Mouse (Mus musculus) midbrain, embryonic 15.5 days (tissue): ENCODE results near the gene L1cam. TPM values are rescaled to one million over a fixed set of nuclear protein-coding genes. Genes with fewer than 3 reads are reported as not detected.

Experiments used
- ATAC-seq: fragments of 200-750 bp; cut with Nextera tagmentation; replicated peaks from 2 replicates; pipeline ENCODE4 v1.8.0; 2017; ENCODE audit warnings: moderate TSS enrichment
- H3K27ac ChIP-seq: fragments of 300-500 bp; sonication (generic); 2 replicates; pipeline ENCODE4 v1.5.1; 2015; ENCODE audit warnings: mild to moderate bottlenecking, inconsistent platforms
- H3K27me3 ChIP-seq: fragments of 300-500 bp; sonication (generic); replicated peaks from 2 replicates; pipeline ENCODE4 v1.6.1; 2015; ENCODE audit warnings: inconsistent platforms
- H3K36me3 ChIP-seq: fragments of 300-500 bp; sonication (generic); replicated peaks from 2 replicates; pipeline ENCODE4 v1.6.1; 2015; ENCODE audit warnings: inconsistent platforms
- H3K4me1 ChIP-seq: fragments of 300-500 bp; sonication (generic); 2 replicates; pipeline ENCODE4 v1.6.1; 2015; ENCODE audit warnings: inconsistent platforms
- H3K4me2 ChIP-seq: fragments of 300-500 bp; sonication (generic); 2 replicates; pipeline ENCODE4 v1.6.1; 2015; ENCODE audit warnings: inconsistent platforms, mild to moderate bottlenecking, moderate library complexity
- H3K4me3 ChIP-seq: fragments of 300-500 bp; sonication (generic); 2 replicates; pipeline ENCODE4 v1.5.1; 2015; ENCODE audit warnings: mild to moderate bottlenecking, inconsistent platforms
- H3K9ac ChIP-seq: fragments of 300-500 bp; sonication (generic); 2 replicates; pipeline ENCODE4 v1.6.1; 2015; ENCODE audit warnings: mild to moderate bottlenecking, inconsistent platforms
- H3K9me3 ChIP-seq: fragments of 300-500 bp; sonication (generic); 2 replicates; pipeline ENCODE4 v1.6.1; 2016; ENCODE audit warnings: inconsistent platforms
- WGBS: fragments of 180-500 bp; shearing (Covaris S2); methylation state at CpG from one replicate; pipeline ENCODE4 v1.1.7; 2015; ENCODE audit warnings: mixed read lengths; 5-methylcytosine and 5-hydroxymethylcytosine counted together
- polyA plus RNA-seq: library from polyadenylated mRNA; unstranded; fragments of >200 nt; fragmentation: Nextera tagmentation; extraction: Ambion mirVana; gene quantifications from 2 replicates; pipeline ENCODE4 v1.2.1, GENCODE M21; 2015

L1cam gene
- polyA plus RNA-seq, 1 experiment from 2014 or later = 120 TPM

DNA sequence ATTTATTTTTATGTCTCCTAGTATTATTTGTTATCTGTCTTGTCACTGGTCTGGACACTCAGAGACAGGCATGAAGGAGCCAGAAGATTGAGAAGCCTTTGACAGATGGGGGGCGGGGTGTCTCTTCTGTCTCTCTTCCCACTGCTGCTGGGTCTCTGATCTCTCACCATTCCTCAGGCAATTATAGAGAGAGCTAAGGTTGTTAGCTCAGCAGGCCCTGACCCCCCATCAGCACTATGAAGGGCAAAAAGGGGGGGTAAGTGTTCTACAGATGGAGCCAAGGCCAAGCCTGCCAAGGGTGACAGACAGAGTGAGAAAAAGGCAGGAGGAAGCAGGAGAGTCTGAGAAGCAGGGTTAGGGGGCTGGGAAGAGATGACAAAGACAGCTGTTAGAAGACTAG is 23.9 kb downstream of the L1cam start:
- Histone ChIP-seq H3K4me3 (no peak overlapping the region), H3K4me2 (no peak overlapping the region), H3K27ac (no peak overlapping the region), H3K36me3 (0 out of 2 replicates have a peak, but pooled peaks cover 3% of the 10 kb centered on the region), H3K4me1 (peaks cover 28% of the 10 kb centered on the region), H3K27me3 (no peaks in the 10 kb centered on the region), H3K9ac (no peak overlapping the region), H3K9me3 (no peaks in the 10 kb centered on the region)
- 50% methylated on average over 1 of the region's 1 CpGs for WGBS
- ATAC-seq = peak; percentile 24; the same call in 1 of the 2 replicates

DNA sequence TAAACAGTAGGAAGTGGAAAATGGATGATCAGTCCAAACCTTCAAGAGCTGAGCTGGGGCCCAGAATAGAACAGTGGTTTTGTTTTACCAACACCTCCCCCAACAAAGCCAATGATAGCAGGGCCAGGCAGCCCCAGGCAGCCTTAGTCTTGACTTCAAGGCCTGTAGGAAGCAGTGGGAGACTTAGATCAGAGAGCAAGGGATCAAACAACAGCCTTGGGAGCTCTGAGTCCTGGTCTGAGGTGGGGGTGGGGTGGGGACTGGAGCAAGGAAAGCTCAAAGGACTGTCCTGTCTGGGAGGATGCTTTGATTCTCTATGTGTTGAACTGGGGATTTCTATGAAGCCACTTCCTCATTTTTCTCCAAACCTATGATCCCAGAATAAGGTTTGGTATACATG is 24.4 kb downstream of the L1cam start:
- Histone ChIP-seq H3K36me3 (0 out of 2 replicates have a peak, but pooled peaks cover 3% of the 10 kb centered on the region), H3K27me3 (no peaks in the 10 kb centered on the region), H3K9ac (no peak overlapping the region), H3K27ac (no peak overlapping the region), H3K4me2 (no peak overlapping the region), H3K9me3 (no peaks in the 10 kb centered on the region), H3K4me3 (no peak overlapping the region), H3K4me1 (peaks cover 27% of the 10 kb centered on the region)
- ATAC-seq = peak; percentile 44; the same call in 1 of the 2 replicates

DNA sequence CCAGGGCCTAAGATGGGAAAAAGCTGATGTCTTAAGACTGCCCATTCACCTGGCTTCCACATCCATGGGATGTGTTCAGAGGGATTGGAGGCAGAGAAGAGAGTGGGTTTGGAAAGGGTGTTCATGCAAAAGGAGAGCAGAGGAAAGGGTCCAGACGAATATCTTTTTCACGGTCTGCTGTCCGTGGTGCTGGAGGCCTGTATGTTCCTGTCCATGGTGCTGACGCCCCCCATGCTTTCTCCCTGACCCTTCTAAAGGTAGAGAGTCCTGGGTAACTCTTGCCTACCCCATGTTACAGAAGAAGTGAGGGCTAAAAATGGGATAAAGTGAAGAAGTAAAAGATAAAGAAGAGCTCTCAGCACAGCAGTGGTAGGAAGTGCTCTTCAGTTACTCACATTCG is 26.6 kb downstream of the L1cam start:
- Histone ChIP-seq H3K4me3 (no peak overlapping the region), H3K9ac (no peak overlapping the region), H3K27me3 (no peaks in the 10 kb centered on the region), H3K4me1 (peaks cover 34% of the 10 kb centered on the region), H3K9me3 (no peaks in the 10 kb centered on the region), H3K36me3 (0 out of 2 replicates have a peak, but pooled peaks cover 3% of the 10 kb centered on the region), H3K4me2 (no peak overlapping the region), H3K27ac (no peak overlapping the region)
- 18% methylated on average over 5 of the region's 5 CpGs for WGBS
- ATAC-seq = no peak

DNA sequence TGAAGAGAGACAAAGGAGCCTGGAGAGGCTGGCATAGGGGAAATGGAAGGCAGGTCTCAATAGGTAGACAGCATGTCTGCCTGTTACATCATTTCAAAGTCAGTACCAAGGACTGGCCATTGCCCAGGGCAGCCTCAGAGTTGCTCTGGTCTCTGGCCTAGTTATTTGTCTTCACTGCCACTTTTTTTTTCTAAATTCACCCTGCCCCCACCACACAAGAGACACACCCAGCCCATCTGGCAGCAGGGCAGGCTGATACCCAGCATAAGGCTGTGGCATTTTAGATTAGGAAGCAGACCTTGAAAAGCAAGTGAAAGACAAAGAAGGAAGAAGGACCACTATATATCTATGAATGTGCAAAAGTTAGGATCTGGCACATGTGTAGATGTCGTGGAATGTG is 28.1 kb downstream of the L1cam start:
- 60% methylated on average over 1 of the region's 1 CpGs for WGBS
- Histone ChIP-seq H3K36me3 (0 out of 2 replicates have a peak, but pooled peaks cover 3% of the 10 kb centered on the region), H3K27ac (peak overlapping the region; percentile 65; the same call in 1 of the 2 replicates), H3K9ac (no peak overlapping the region), H3K4me1 (peaks cover 36% of the 10 kb centered on the region), H3K27me3 (no peaks in the 10 kb centered on the region), H3K9me3 (no peaks in the 10 kb centered on the region), H3K4me3 (no peak overlapping the region), H3K4me2 (no peak overlapping the region)
- no peak for ATAC-seq

DNA sequence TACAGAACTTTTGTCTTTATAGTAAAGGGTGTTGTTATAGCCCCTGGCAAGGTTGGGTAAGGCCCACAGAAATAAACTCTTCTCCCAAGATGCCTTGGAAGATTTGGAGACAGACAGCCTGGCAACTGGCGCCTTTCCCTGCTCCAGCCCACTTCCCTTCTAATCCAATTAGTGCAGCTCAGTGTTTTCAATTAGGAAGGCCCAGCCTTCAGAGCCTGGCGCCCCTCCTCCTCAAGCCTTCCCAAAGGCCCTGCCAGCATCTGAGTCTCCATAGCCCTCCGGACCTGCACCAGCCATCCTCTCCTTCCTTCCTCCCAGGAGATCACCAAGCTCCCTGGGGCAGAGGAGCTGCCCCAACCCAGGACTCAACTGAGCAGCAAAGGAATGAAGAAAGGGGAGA is 28.6 kb downstream of the L1cam start:
- H3K36me3 ChIP-seq = 0 out of 2 replicates have a peak, but pooled peaks cover 3% of the 10 kb centered on the region
- peak overlapping the region; percentile 65 for H3K27ac ChIP-seq
- WGBS = 26% methylated on average over 3 of the region's 3 CpGs
- no peak overlapping the region for H3K4me3 ChIP-seq
- no peak overlapping the region for H3K4me2 ChIP-seq
- no peaks in the 10 kb centered on the region for H3K9me3 ChIP-seq
- ATAC-seq = no peak
- H3K4me1 ChIP-seq = peaks cover 36% of the 10 kb centered on the region
- no peaks in the 10 kb centered on the region for H3K27me3 ChIP-seq
- 0 out of 2 replicates have a peak overlapping the region, but pooled peaks have one; percentile 14 for H3K9ac ChIP-seq

DNA sequence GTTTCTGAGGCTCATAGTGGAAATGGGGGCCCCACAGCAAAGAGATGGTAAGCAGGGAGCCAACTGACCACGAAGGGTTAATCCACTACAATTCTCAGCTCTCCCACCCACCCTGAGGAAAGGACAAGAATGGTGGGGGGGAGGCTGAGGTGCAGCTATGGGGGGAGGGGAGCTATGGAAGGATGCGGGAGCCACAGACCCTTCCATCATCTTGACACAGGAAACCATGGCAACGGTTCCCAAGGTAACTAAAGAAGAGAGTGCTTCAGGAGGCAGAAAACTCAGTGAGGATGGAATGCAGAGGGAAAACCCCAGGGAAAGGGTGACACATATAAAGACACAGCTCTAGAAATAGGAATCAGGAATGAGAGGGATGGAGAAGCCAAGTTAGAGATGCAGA is 31.2 kb downstream of the L1cam start:
- ATAC-seq = peak; percentile 85
- no peaks in the 10 kb centered on the region for H3K27me3 ChIP-seq
- peak overlapping the region; percentile 5; the same call in 1 of the 2 replicates for H3K4me2 ChIP-seq
- H3K27ac ChIP-seq = peak overlapping the region; percentile 68
- H3K4me3 ChIP-seq = no peak overlapping the region
- peaks cover 28% of the 10 kb centered on the region for H3K4me1 ChIP-seq
- WGBS = 34% methylated on average over 3 of the region's 3 CpGs
- H3K9me3 ChIP-seq = no peaks in the 10 kb centered on the region
- peaks cover 16% of the 10 kb centered on the region; the same call in 1 of the 2 replicates for H3K36me3 ChIP-seq
- H3K9ac ChIP-seq = no peak overlapping the region

DNA sequence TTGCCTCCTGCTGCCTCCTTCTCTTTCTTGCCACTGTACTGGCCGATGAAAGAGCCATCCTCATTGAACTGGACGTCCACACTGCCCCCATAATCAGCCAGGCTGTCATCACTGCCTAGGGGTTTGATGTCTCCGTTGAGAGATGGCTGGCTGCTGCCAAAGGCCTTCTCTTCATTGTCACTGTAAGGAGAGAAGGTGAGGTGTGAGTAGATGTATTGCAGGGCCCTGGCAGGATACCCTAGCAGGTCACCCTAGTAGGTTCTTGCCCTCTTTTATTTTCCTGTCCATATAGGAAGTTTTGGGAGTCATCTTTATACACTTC is 40.9 kb downstream of the L1cam start:
- no peak for ATAC-seq
- Histone ChIP-seq H3K27ac (no peak overlapping the region), H3K4me3 (no peak overlapping the region), H3K27me3 (no peaks in the 10 kb centered on the region), H3K9me3 (no peaks in the 10 kb centered on the region), H3K9ac (no peak overlapping the region), H3K36me3 (peaks cover 4% of the 10 kb centered on the region; the same call in 1 of the 2 replicates), H3K4me1 (no peaks in the 10 kb centered on the region), H3K4me2 (no peak overlapping the region)
- WGBS = 78% methylated on average over 3 of the region's 3 CpGs

DNA sequence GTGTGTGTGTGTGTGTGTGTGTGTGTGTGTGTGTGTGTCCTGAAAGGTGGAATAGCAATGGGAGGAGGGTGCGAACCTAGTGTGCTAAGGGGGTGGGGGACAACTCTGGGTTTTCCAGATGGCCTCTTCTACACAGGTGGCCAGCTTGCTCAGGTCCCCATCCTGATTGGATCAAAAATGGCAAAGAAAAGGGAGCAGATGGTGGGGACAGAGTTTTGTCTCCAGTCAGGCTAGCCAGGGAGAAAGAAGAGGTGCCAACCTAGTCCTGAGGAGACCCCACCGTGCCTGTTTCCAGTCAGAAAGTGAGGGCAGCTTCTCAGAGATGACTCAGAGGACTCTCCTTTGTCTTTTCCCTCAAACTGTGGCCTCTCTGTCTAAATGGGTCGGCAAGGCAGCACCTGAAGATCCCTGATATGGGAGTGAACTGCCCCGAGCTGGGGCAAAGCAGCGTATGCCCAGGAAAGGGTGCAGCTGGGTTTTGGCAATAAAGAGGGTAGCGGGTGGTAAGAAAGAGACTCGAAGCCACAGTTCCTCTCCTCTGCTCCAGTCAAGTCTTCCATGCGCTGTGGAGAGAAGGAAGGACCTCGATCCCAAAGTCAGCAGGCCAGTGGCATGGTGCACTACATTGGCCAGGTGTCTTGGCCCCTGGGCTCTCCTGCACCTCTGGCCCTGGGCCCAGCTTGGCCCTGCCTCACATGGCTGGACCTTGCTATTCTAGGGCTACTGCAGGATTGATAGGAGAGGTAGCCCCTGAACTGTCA is 41.4 kb downstream of the L1cam start:
- Histone ChIP-seq H3K4me2 (no peak overlapping the region), H3K4me3 (no peak overlapping the region), H3K27me3 (no peaks in the 10 kb centered on the region), H3K9ac (no peak overlapping the region), H3K4me1 (no peaks in the 10 kb centered on the region), H3K27ac (no peak overlapping the region), H3K9me3 (no peaks in the 10 kb centered on the region), H3K36me3 (no peaks in the 10 kb centered on the region)
- 83% methylated on average over 9 of the region's 9 CpGs for WGBS
- ATAC-seq = no peak

DNA sequence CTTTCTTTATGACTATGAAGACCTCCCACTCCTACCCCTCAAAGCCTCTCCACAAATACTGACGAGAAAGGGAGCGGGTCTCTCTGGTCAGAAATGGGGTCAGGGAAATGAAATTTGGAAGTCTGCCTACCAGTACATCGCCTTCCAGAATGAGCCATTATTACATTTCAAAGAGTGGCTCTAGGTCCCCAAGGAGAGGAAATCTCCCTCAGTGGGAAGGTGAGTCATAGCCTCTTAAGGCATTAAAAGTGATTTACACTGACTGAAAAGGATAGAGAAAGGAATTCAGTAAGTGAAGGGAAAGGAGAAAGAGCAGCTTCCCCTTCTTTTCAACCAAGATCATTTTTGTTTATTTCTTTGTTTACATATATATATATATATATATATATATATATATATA is 59.2 kb downstream of the L1cam start:
- no peaks in the 10 kb centered on the region for H3K36me3 ChIP-seq
- no peaks in the 10 kb centered on the region for H3K27me3 ChIP-seq
- H3K4me1 ChIP-seq = no peaks in the 10 kb centered on the region
- no peak for ATAC-seq
- 84% methylated on average over 3 of the region's 3 CpGs for WGBS
- no peak overlapping the region for H3K27ac ChIP-seq
- no peak overlapping the region for H3K4me2 ChIP-seq
- H3K9ac ChIP-seq = no peak overlapping the region
- H3K9me3 ChIP-seq = no peaks in the 10 kb centered on the region
- H3K4me3 ChIP-seq = no peak overlapping the region

DNA sequence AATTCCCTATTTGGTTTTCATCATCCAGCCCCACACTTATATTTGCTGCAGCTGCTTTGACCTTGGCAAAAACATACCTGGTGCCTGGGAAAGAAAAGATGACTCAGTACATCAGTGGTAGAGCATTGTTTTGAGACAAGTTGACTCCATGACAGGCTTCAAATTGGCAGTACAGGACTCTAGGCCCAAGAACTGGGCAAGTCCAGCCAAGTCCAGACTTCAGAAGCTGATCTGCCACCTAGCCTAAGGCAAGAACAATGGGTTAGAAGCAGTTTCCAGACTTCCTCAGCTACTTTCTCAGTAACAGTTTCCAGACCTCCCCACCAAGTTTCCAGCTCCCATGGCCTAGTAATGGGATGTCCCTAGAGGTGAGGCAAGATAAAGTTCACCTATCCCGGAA is 60.2 kb downstream of the L1cam start:
- ATAC-seq = no peak
- Histone ChIP-seq H3K9me3 (no peaks in the 10 kb centered on the region), H3K27me3 (no peaks in the 10 kb centered on the region), H3K4me3 (no peak overlapping the region), H3K27ac (no peak overlapping the region), H3K9ac (no peak overlapping the region), H3K4me1 (no peaks in the 10 kb centered on the region), H3K4me2 (no peak overlapping the region), H3K36me3 (no peaks in the 10 kb centered on the region)
- WGBS = 96% methylated on average over 1 of the region's 1 CpGs

DNA sequence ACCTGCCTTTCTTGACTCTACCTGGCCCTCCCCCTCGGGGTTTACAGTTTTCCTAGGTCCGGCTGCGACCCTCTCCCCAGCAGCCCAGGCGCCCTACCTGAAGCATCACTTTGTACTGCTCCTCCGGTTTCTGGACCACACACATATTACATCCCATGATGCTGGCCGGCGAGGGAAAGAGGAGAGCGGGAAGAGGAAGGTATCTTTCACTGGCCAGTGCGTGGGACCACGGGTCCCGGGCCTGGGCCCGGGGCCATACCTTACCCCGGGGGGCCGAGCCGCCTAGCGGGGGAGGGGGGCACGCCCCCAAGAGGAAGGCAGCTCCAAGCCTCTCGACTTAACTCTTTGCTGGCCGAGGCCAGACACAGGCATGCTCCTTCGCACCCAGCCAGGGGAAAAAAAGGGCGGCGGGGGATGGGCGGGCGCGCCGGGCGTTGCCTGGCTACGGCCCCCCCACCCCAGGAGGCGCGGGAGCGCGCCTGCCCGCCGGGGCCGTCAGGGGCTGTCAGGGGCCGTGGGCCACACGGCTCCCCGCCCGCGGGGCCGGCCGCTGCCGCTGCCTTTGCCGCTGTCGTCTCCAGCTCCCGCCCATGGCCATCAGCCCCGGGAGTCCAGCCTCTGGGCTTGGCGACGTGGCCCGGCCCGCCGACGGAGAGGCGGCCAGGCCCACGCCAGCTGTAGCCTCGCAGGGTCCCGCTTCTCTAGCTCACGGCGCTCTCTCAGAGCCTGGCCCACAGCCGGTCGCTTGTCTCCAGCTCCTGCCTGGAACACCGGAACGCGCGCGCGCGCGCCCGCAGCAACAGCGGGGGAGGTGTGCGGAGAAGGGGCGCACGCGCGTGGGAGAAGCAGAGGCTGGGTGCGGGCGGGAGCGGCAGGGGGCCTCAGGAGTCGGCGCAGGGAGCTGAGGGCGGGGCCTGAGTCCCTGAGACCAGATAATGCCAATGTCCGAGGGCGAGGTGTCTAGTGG is 71.4 kb downstream of the L1cam start, which contains the start of gene Pdzd4:
Pdzd4 (minus strand) TSS at position 785 of the 967 bp plus-strand sequence.
- Histone ChIP-seq H3K9me3 (no peaks in the 10 kb centered on the region), H3K4me2 (peak within 1 kb of the TSS; percentile 58), H3K4me3 (peak within 1 kb of the TSS; percentile 67), H3K27me3 (no peaks in the 10 kb centered on the region), H3K36me3 (no peaks in the 10 kb centered on the region), H3K9ac (peak within 1 kb of the TSS; percentile 84), H3K27ac (peak within 1 kb of the TSS; percentile 96), H3K4me1 (peaks cover 16% of the 10 kb centered on the region)
- 21% methylated on average over 78 of the region's 84 CpGs for WGBS
- peak; percentile 89 for ATAC-seq

DNA sequence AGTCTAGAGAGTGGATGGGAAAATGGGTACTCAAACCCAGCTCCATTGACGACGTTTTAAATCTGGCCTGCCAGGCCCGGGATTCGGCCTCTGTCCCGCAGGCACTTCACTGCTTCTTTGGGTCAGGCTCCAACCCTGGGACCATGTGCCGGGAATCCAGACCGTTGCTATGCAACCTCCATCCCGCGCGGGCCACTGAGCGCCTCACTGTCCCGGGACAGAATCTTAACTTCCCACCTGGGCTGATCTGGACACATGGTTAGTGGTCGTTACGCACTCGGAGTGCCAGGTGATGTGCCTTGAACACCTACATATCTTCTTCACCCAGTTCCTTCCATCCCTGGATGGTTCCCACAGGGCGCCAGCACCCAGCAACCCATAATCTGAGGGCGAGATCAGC is 72.2 kb downstream of the L1cam start:
- WGBS = 20% methylated on average over 17 of the region's 17 CpGs
- no peaks in the 10 kb centered on the region for H3K27me3 ChIP-seq
- peak overlapping the region; percentile 96 for H3K27ac ChIP-seq
- H3K9ac ChIP-seq = peak overlapping the region; percentile 84
- ATAC-seq = peak; percentile 46
- peaks cover 16% of the 10 kb centered on the region for H3K4me1 ChIP-seq
- H3K36me3 ChIP-seq = no peaks in the 10 kb centered on the region
- H3K4me2 ChIP-seq = peak overlapping the region; percentile 58
- H3K9me3 ChIP-seq = no peaks in the 10 kb centered on the region
- peak overlapping the region; percentile 67 for H3K4me3 ChIP-seq
